Mouse (Mus musculus): ENCODE data around the gene Grap2.

DNA sequence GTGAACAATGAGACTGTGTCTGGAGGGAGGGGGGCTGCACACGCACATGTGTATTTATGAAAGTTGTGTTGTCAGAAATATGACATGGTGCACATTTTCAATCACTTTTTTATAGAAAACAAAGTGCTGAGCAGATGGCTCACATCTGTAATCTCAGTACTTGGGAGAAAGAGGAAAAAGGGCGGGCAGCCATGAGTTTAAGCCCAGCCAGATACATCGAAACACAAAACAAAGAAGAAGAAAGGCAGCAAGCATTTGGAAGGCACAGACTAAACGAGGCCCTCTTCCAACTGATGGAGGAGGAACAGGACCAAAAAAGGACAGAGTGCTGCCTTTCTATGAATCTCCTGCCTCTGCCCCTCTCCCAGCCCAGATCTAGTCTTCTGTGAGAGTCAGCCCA lies 88.6 kb downstream of the Grap2 start:
- TF ChIP-seq CTCF (IDR thresholded peaks at IDR 0.05; ENCODE audit: low read depth) = no peak
- TF ChIP-seq EP300 (IDR thresholded peaks at IDR 0.05; ENCODE audit: low read depth) = no peak

Measured in liver, postnatal 0 days (tissue).